Mouse (Mus musculus) kidney, adult 2 months (tissue): Measurements from ENCODE around the gene Cenpl.

ENCODE experiments used
- CTCF ChIP-seq: fragments of 200-500 bp; conservative IDR thresholded peaks from 2 replicates; pipeline ENCODE4 v1.5.1; 2011; ENCODE audit warnings: low read depth, mild to moderate bottlenecking, control low read depth, low read length, moderate library complexity, mixed read lengths; ENCODE audit not compliant: insufficient read depth, insufficient read length
- POLR2A ChIP-seq: fragments of 200-500 bp; IDR thresholded peaks from one replicate; pipeline ENCODE4 v1.6.1; 2011; ENCODE audit warnings: low read depth, low read length, control low read depth

DNA sequence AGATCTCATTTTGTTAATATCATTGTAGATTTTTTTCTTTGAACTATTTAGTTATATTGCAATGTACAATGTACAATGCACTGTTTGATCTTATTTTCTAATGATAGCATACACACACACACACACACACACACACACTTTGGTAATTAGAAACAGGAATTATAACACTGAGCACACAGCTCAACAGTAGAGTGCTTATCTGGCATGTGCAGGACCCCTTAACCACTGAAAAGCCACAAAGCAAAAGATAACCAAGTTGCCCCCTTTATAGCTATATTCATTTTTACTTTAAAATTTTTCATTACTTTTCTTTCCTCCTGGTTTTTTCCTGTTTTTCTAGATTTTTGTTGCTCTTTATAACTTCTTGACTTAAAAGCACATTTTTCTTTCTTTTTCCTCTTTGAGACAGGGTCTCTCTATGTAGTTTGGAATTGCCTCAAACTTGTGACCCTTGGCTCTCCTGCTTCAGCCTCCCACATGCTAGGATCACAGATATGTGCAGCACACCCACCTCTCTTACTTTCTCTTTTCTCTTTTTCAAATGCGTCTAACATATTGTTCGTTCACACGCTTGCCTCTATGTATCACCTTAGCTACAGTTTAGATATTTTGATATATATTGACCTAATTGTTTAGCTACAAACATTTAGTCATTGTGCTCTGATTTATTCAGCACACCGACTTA, 29.4 kb downstream of the Cenpl start:
- no peak for TF ChIP-seq CTCF
- no peak for TF ChIP-seq POLR2A
